Mouse (Mus musculus): ENCODE measurements around the gene Nfe2. TPM values are rescaled to one million over a fixed set of nuclear protein-coding genes. Genes with fewer than 3 reads are reported as not detected.

Nfe2 gene
- total RNA-seq, 2 experiments from 2014 or later, result 0.23 TPM; not detected in 1

GRCm38 (mm10) chr15:103214971-103215907 lies 43.0 kb downstream of the Nfe2 start:
- DNase-seq, result peak; percentile 89 to 90

- no peak for DNase-seq
Observed at GRCm38 (mm10) chr15:103214149-103214548, 44.1 kb downstream of the Nfe2 start.

DNA sequence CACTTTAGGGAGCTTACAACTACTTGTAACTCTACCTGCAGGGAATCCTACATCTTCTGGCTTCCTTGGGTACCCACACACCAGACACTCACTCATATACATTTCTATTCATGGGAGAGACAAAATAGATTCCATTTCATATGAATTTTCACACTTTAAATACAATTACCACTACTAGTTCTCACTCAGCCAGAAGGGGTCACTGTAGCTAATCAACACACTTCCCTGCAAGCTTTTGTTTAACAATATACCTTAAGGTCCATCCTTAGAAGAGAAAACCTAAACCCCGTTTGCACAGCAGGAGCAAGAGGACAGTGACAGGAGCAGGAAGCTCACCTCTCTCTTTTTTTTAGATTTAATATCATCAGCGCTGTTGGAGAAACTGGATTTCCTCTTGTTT lies 53.0 kb downstream of the Nfe2 start:
- DNase-seq, result no peak

GRCm38 (mm10) chr15:103202088-103202793 lies 56.0 kb downstream of the Nfe2 start:
- DNase-seq, result no peak

Small RNAs within 50 kb of the gene (microRNA-seq; reads per million reads assigned to microRNA genes)
- gene Mir148b, result 79.4 to 173 reads per million in 2 experiments

Other genes starting within 250 kb of the Nfe2 start
- gene Hoxc4, start 239.5 kb downstream of the Nfe2 start, total RNA-seq (2021), result not detected
- 10 to 100 TPM; 20.9 to 22.5 TPM for gene Smug1, start 91.3 kb downstream of the Nfe2 start, total RNA-seq (2021)
- gene Cbx5, start 18.6 kb downstream of the Nfe2 start, total RNA-seq (2021), result 100 to 1,000 TPM; 188 to 189 TPM
- gene Hnrnpa1, start 18.0 kb downstream of the Nfe2 start, total RNA-seq (2021), result 100 to 1,000 TPM; 257 to 272 TPM
- gene Copz1, start 14.3 kb upstream of the Nfe2 start, total RNA-seq (2021), result 100 to 1,000 TPM in 1 of 2 experiments, 10 to 100 TPM in 1; 93.2 to 103 TPM
- under 1 TPM; 0.25 to 0.66 TPM for gene Gpr84, start 52.2 kb upstream of the Nfe2 start, total RNA-seq (2021)
- gene Zfp385a, start 81.7 kb upstream of the Nfe2 start, total RNA-seq (2021), result 10 to 100 TPM; 38.7 to 39.7 TPM
- gene Itga5, start 108.4 kb upstream of the Nfe2 start, total RNA-seq (2021), result 1 to 10 TPM; 1.4 to 1.9 TPM
- not detected for gene Gtsf1, start 172.1 kb upstream of the Nfe2 start, total RNA-seq (2021)
- gene Gtsf2, start 190.1 kb upstream of the Nfe2 start, total RNA-seq (2021), result not detected
- 1 to 10 TPM; 7.0 to 7.3 TPM for gene Nckap1l, start 195.4 kb upstream of the Nfe2 start, total RNA-seq (2021)
- 10 to 100 TPM; 95.3 to 97.7 TPM for gene Pde1b, start 244.6 kb upstream of the Nfe2 start, total RNA-seq (2021)

Measured in layer of hippocampus, postnatal 36 days (tissue).